Mouse (Mus musculus) brown adipose tissue, adult 24 weeks (tissue): ENCODE data around the gene Trp53rkb. TPM values are rescaled to one million over a fixed set of nuclear protein-coding genes. Genes with fewer than 3 reads are reported as not detected.

Source experiments
- H3K27ac ChIP-seq: fragments of 200-500 bp; replicated peaks from 2 replicates; pipeline ENCODE4 v1.5.1; 2012; ENCODE audit warnings: low read depth, mild to moderate bottlenecking, low read length
- H3K4me1 ChIP-seq: fragments of 200-500 bp; 2 replicates; pipeline ENCODE4 v1.6.1; 2012; ENCODE audit warnings: low read length, mixed read lengths; ENCODE audit not compliant: control insufficient read depth, insufficient read depth, insufficient read length
- H3K4me3 ChIP-seq: fragments of 200-500 bp; 2 replicates; pipeline ENCODE4 v1.5.1; 2012; ENCODE audit warnings: low read depth, mild to moderate bottlenecking, low read length, moderate library complexity; ENCODE audit not compliant: insufficient read depth
- polyA plus RNA-seq: library from polyadenylated mRNA; stranded (reverse); fragments of >200 nt; gene quantifications from 2 replicates; pipeline ENCODE4 v1.2.4, GENCODE M21; 2012; ENCODE audit not compliant: missing spikeins, insufficient read depth, insufficient read length

Gene Trp53rkb
- polyA plus RNA-seq, 1 experiment = 1.4 TPM

DNA sequence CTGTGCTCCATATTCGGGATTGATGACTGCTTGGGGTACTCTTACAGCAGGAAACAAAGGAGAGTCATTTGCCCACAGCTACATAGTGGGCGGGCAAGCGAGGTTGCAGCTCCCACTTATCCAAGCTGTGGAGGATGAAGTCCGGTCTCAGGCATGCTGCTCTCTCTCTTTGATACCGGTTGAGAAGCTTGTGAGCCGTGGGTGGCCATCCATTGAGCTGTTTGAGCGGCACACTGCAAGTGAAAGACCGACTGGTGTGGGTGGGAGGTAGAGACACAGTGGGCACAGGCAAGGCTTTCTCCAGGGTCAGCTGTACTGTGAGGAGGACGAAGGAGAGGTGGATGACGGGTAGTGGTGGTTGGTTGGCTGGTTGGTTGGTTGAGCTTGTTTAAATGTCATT lies 18.5 kb downstream of the Trp53rkb start:
- Histone ChIP-seq H3K4me1 (peaks cover 5% of the 10 kb centered on the region; the same call in 1 of the 2 replicates), H3K27ac (no peak overlapping the region), H3K4me3 (no peak overlapping the region)

DNA sequence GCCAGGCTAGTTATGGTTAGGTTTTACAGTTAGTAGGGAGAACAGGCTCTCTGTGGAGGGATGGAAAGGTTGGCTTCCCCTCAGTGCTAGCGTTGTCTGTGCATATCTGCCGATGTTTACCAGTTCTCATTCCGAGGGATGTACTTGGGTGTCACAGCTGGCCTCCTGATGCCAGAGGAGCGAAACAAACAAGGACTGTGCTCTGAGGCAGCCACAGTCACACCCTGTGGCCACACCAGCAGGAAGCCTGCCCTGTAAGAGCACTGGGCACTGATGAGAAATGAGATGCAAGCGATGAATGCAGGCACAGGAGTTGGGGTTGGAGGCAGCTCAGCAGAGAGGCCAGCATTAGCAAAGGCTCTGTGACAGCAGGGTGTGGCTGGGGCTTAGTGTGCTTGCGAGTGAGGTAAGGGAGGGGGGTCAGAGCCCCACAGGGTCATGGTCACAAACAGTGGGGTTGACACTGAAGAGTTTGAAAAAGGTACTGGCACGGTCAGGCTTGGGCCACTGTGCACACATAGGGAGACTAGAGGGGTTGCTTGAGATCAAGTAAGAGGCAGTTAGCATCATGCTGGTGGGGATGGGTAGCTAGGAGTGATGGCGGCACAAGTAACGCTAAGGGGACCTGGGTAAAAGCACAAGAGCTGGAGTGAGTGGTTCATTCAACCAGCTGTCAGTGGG lies 26.3 kb downstream of the Trp53rkb start:
- Histone ChIP-seq H3K27ac (no peak overlapping the region), H3K4me3 (no peak overlapping the region), H3K4me1 (peaks cover 16% of the 10 kb centered on the region)

- peaks cover 16% of the 10 kb centered on the region for H3K4me1 ChIP-seq
- H3K4me3 ChIP-seq = no peak overlapping the region
- H3K27ac ChIP-seq = no peak overlapping the region
Observed at GRCm38 (mm10) chr2:166819849-166820248, 27.5 kb downstream of the Trp53rkb start.

- H3K4me3 ChIP-seq = no peak overlapping the region
- peaks cover 16% of the 10 kb centered on the region for H3K4me1 ChIP-seq
- H3K27ac ChIP-seq = no peak overlapping the region
Observed at GRCm38 (mm10) chr2:166820844-166821243, 28.5 kb downstream of the Trp53rkb start.

GRCm38 (mm10) chr2:166821406-166821805 lies 29.1 kb downstream of the Trp53rkb start:
- peaks cover 16% of the 10 kb centered on the region for H3K4me1 ChIP-seq
- H3K4me3 ChIP-seq = no peak overlapping the region
- H3K27ac ChIP-seq = no peak overlapping the region

GRCm38 (mm10) chr2:166822119-166822826 lies 29.9 kb downstream of the Trp53rkb start:
- Histone ChIP-seq H3K4me3 (no peak overlapping the region), H3K4me1 (peaks cover 16% of the 10 kb centered on the region), H3K27ac (no peak overlapping the region)

GRCm38 (mm10) chr2:166822901-166823300 lies 30.6 kb downstream of the Trp53rkb start:
- Histone ChIP-seq H3K4me1 (peaks cover 16% of the 10 kb centered on the region), H3K4me3 (no peak overlapping the region), H3K27ac (no peak overlapping the region)

- Histone ChIP-seq H3K27ac (no peak overlapping the region), H3K4me3 (no peak overlapping the region), H3K4me1 (peaks cover 16% of the 10 kb centered on the region)
Observed at GRCm38 (mm10) chr2:166824386-166824785, 32.1 kb downstream of the Trp53rkb start.

- Histone ChIP-seq H3K4me1 (peaks cover 10% of the 10 kb centered on the region), H3K27ac (no peak overlapping the region), H3K4me3 (no peak overlapping the region)
Observed at GRCm38 (mm10) chr2:166824998-166825397, 32.7 kb downstream of the Trp53rkb start.

GRCm38 (mm10) chr2:166826491-166827224 lies 34.3 kb downstream of the Trp53rkb start:
- 0 out of 2 replicates have a peak, but pooled peaks cover 2% of the 10 kb centered on the region for H3K4me1 ChIP-seq
- H3K4me3 ChIP-seq = no peak overlapping the region
- H3K27ac ChIP-seq = no peak overlapping the region

DNA sequence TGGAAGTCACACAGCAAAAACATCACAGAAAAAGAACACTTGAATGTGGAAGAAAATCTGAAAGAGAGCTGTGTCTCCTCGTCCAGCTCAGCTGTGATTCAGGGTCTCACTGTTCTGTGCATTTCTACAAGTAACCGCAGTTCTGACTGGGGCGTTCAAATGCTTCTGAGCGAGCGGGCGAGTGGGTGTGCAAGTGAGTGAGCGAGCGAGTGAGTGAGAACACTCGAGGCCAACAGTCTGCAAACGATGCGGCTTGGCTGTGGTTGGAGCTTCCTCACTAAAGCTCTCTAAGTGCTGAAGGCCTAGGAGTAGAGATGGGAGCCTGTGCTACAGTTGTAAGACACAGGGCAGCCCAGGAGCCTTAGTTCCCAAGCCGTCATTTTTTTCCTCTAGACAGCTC lies 36.0 kb downstream of the Trp53rkb start:
- Histone ChIP-seq H3K4me1 (no peaks in the 10 kb centered on the region), H3K27ac (no peak overlapping the region)

DNA sequence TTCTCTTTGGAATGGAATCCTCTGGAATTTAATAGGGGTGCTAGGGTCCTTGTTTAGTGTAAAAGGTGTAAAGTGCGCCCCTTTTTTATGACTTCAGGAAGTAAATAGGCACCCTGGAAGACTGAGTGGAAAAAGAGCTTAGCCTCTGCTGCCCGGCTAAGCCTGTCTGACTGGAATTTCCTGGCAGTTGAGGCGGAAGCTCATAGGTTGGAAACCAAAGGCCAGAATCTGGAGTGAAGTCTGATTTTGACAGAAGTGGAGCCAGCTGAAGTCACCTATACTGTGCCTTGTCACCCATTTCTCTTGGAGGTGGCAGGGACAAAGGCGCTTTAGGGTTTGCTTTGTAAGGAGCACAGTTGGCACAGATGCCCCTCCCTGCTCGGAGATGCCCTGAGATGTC lies 38.0 kb downstream of the Trp53rkb start:
- Histone ChIP-seq H3K4me1 (no peaks in the 10 kb centered on the region), H3K4me3 (no peak overlapping the region), H3K27ac (no peak overlapping the region)

More for the DNA sequence above, 36.0 kb downstream of the Trp53rkb start:
- H3K4me3 ChIP-seq = no peak overlapping the region

- no peak overlapping the region for H3K4me3 ChIP-seq
Observed at GRCm38 (mm10) chr2:166834091-166834490, 41.8 kb downstream of the Trp53rkb start.

DNA sequence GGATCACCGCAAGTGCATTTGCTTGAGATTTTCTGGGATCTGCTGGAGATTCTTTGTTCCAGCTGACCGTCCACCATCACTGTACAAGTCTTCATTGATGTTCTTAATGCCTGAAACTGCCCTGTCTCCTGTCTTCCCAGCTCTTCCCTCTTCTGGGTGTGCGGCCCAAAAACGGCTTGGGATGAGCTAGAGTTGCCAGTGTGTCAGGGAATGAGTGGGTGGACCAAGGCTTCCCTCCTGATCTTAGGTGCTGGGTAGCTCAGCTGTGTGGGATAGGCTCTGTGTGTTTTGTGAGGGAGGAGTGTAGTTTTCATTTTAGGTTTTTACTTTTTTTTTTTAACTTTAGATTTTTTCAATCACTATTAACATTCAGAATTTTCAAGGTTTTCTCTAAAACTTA lies 42.5 kb downstream of the Trp53rkb start:
- Histone ChIP-seq H3K4me1 (no peaks in the 10 kb centered on the region), H3K4me3 (no peak overlapping the region), H3K27ac (no peak overlapping the region)

More at GRCm38 (mm10) chr2:166834091-166834490, 41.8 kb downstream of the Trp53rkb start:
- no peak overlapping the region for H3K27ac ChIP-seq
- H3K4me1 ChIP-seq = no peaks in the 10 kb centered on the region

- no peaks in the 10 kb centered on the region for H3K4me1 ChIP-seq
- no peak overlapping the region for H3K4me3 ChIP-seq
- H3K27ac ChIP-seq = no peak overlapping the region
Observed at GRCm38 (mm10) chr2:166835581-166835980, 43.2 kb downstream of the Trp53rkb start.
